Mouse (Mus musculus) large intestine, adult 2 months (tissue): ENCODE results near the gene Vmn1r173. TPM values are rescaled to one million over a fixed set of nuclear protein-coding genes. Genes with fewer than 3 reads are reported as not detected.
"Not testable (repeated sequence)": the region's sequence is repeated elsewhere in the genome, so short reads cannot be mapped to it uniquely, and the experiment has no call there.

Experiments used
- DNase-seq: peaks from one replicate; pipeline ENCODE4 v3.0.0-alpha.2; 2012; ENCODE audit warnings: low read depth, low spot score
- WGBS: fragments of 180-500 bp; shearing (Covaris S2); methylation state at CpG from one replicate; pipeline ENCODE4 v1.1.7; 2018; 5-methylcytosine and 5-hydroxymethylcytosine counted together
- polyA plus RNA-seq: library from polyadenylated mRNA; depleted of rRNA; stranded (reverse); fragments of >200 nt; gene quantifications from 2 replicates; pipeline ENCODE4 v1.2.3, GENCODE M21; 2012; rRNA removed

The Vmn1r173 gene
- polyA plus RNA-seq: not detected in 2 replicates

DNA sequence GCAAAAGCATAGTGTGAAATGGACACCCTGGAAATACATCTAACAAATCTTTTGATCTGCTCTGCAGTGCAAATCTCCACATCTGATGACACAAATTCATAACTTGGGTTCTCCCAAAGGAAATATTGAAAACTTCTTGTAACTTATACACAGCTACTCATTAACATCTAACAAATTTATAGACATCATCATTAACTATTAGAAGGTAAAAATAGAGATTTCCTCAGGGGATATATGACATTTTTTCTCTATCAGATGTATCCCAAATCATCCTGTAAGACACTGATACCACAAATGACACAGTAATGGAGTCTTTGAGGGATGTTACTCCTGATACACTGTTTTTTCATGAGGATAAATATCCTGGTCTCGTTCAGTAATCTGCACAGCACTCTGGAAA, at the start of gene Vmn1r173:
Gene Vmn1r173 (plus strand): TSS at position 301 of the 400 bp plus-strand sequence.
- 42% methylated on average over 1 of the region's 1 CpGs for WGBS

DNA sequence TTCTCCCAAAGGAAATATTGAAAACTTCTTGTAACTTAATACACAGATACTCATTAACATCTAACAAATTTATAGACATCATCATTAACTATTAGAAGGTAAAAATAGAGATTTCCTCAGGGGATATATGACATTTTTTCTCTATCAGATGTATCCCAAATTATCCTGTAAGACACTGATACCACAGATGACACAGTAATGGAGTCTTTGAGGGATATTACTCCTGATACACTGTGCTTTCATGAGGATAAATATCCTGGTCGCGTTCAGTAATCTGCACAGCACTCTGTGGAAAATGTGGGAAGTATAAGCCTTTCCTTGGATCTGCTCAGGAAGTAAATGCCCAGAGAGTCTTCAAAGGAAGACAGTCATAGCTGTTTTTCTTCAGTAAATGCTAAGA, 42.5 kb upstream of the Vmn1r173 start, which contains the start of gene Vmn1r172:
Gene Vmn1r172 (plus strand): TSS at position 301 of the 400 bp plus-strand sequence.
- 59% methylated on average over 2 of the region's 2 CpGs for WGBS

More for the DNA sequence above, at the start of gene Vmn1r173:
- DNase-seq: not testable (repeated sequence)

DNA sequence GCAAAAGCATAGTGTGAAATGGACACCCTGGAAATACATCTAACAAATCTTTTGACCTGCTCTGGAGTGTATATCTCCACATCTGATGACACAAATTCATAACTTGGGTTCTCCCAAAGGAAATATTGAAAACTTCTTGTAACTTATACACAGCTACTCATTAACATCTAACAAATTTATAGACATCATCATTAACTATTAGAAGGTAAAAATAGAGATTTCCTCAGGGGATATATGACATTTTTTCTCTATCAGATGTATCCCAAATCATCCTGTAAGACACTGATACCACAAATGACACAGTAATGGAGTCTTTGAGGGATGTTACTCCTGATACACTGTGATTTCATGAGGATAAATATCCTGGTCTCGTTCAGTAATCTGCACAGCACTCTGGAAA, 51.5 kb downstream of the Vmn1r173 start, which contains the start of gene Vmn1r174:
Gene Vmn1r174 (plus strand): TSS at position 301 of the 400 bp plus-strand sequence.
- WGBS: 46% methylated on average over 1 of the region's 1 CpGs
- not testable (repeated sequence) for DNase-seq

More for the DNA sequence above, 42.5 kb upstream of the Vmn1r173 start, which contains the start of gene Vmn1r172:
- DNase-seq: no peak

Other genes starting within 250 kb of the Vmn1r173 start
- gene Vmn1r167, start 193.5 kb upstream of the Vmn1r173 start, polyA plus RNA-seq: not detected in 2 replicates
- gene Vmn1r168, start 161.0 kb upstream of the Vmn1r173 start, polyA plus RNA-seq: not detected in 2 replicates
- gene Vmn1r169, start 125.2 kb upstream of the Vmn1r173 start, polyA plus RNA-seq: not detected in 2 replicates
- gene Vmn1r170, start 94.5 kb upstream of the Vmn1r173 start, polyA plus RNA-seq: not detected in 2 replicates
- gene Vmn1r171, start 70.0 kb upstream of the Vmn1r173 start, polyA plus RNA-seq: not detected in 2 replicates
- gene Vmn1r172, start 42.4 kb upstream of the Vmn1r173 start, polyA plus RNA-seq: not detected in 2 replicates
- gene Vmn1r174, start 51.6 kb downstream of the Vmn1r173 start, polyA plus RNA-seq: not detected in 2 replicates
- gene Vmn1r175, start 109.9 kb downstream of the Vmn1r173 start, polyA plus RNA-seq: not detected in 2 replicates
- not detected in 2 replicates for gene Vmn1r176, start 136.7 kb downstream of the Vmn1r173 start, polyA plus RNA-seq
- gene Vmn1r177, start 165.7 kb downstream of the Vmn1r173 start, polyA plus RNA-seq: not detected in 2 replicates
- not detected in 2 replicates for gene Vmn1r178, start 191.3 kb downstream of the Vmn1r173 start, polyA plus RNA-seq
- gene Vmn1r179, start 226.3 kb downstream of the Vmn1r173 start, polyA plus RNA-seq: not detected in 2 replicates
- not detected in 2 replicates for gene Vmn1r180, start 249.9 kb downstream of the Vmn1r173 start, polyA plus RNA-seq